Mouse (Mus musculus): Measurements from ENCODE around the gene Slc25a22. TPM values are rescaled to one million over a fixed set of nuclear protein-coding genes. Genes with fewer than 3 reads are reported as not detected.
"Not testable (repeated sequence)": the region's sequence is repeated elsewhere in the genome, so short reads cannot be mapped to it uniquely, and the experiment has no call there.

The Slc25a22 gene
- total RNA-seq, 1 experiment from 2014 or later: 95.6 TPM

GRCm38 (mm10) chr7:141457986-141458660 is 20.4 kb upstream of the Slc25a22 start:
- DNase-seq: peak; percentile 68

GRCm38 (mm10) chr7:141457236-141457635 is 19.5 kb upstream of the Slc25a22 start:
- DNase-seq: no peak

GRCm38 (mm10) chr7:141456739-141457138 is 19.0 kb upstream of the Slc25a22 start:
- DNase-seq: peak; percentile 65

- peak; percentile 68 for DNase-seq
These were observed 18.1 kb upstream of the Slc25a22 start for GRCm38 (mm10) chr7:141455610-141456314.

GRCm38 (mm10) chr7:141454967-141455551 is 17.4 kb upstream of the Slc25a22 start, which contains the start of gene Pnpla2:
Gene Pnpla2 (plus strand): TSS chr7:141455198.
- peak; percentile 98 for DNase-seq

- no peak for DNase-seq
These were observed 15.9 kb upstream of the Slc25a22 start for GRCm38 (mm10) chr7:141453636-141454035.

GRCm38 (mm10) chr7:141451928-141452327 is 14.2 kb upstream of the Slc25a22 start:
- DNase-seq: no peak

GRCm38 (mm10) chr7:141447110-141447991 is 9.7 kb upstream of the Slc25a22 start, which contains the start of gene Rplp2:
Gene Rplp2 (plus strand): TSS chr7:141447370.
- peak; percentile 93 for DNase-seq

- not testable (repeated sequence) for DNase-seq
These were observed 8.7 kb upstream of the Slc25a22 start for GRCm38 (mm10) chr7:141446374-141446773.

- DNase-seq: peak; percentile 71
These were observed 6.1 kb upstream of the Slc25a22 start, which contains the start of gene Pidd1 for GRCm38 (mm10) chr7:141443828-141444237. Gene Pidd1 (minus strand): TSS chr7:141444025.

GRCm38 (mm10) chr7:141443081-141443821 is 5.6 kb upstream of the Slc25a22 start:
- DNase-seq: no peak

- DNase-seq: no peak
These were observed 4.5 kb upstream of the Slc25a22 start for GRCm38 (mm10) chr7:141442199-141442598.

- DNase-seq: no peak
These were observed 3.8 kb upstream of the Slc25a22 start for GRCm38 (mm10) chr7:141441460-141441859.

- peak; percentile 69 for DNase-seq
These were observed 2.9 kb upstream of the Slc25a22 start for GRCm38 (mm10) chr7:141440613-141441012.

GRCm38 (mm10) chr7:141439811-141440210 is 2.1 kb upstream of the Slc25a22 start:
- no peak for DNase-seq

- DNase-seq: no peak
These were observed 1.5 kb upstream of the Slc25a22 start for GRCm38 (mm10) chr7:141439140-141439679.

- DNase-seq: no peak
These were observed 693 bp upstream of the Slc25a22 start for GRCm38 (mm10) chr7:141438201-141438968.

- no peak for DNase-seq
These were observed 1.2 kb downstream of the Slc25a22 start for GRCm38 (mm10) chr7:141436523-141436892.

- DNase-seq: no peak
These were observed 1.7 kb downstream of the Slc25a22 start for GRCm38 (mm10) chr7:141435856-141436522.

All from adrenal gland, postnatal 25 days (tissue).